Mouse (Mus musculus): ENCODE measurements at regions not wholly inside any gene's neighbourhood (a gene's known extent, or its start where the extent isn't known, plus 50 kb on each side); places are given as distances from the start of the nearest gene placed in this dataset.

DNA sequence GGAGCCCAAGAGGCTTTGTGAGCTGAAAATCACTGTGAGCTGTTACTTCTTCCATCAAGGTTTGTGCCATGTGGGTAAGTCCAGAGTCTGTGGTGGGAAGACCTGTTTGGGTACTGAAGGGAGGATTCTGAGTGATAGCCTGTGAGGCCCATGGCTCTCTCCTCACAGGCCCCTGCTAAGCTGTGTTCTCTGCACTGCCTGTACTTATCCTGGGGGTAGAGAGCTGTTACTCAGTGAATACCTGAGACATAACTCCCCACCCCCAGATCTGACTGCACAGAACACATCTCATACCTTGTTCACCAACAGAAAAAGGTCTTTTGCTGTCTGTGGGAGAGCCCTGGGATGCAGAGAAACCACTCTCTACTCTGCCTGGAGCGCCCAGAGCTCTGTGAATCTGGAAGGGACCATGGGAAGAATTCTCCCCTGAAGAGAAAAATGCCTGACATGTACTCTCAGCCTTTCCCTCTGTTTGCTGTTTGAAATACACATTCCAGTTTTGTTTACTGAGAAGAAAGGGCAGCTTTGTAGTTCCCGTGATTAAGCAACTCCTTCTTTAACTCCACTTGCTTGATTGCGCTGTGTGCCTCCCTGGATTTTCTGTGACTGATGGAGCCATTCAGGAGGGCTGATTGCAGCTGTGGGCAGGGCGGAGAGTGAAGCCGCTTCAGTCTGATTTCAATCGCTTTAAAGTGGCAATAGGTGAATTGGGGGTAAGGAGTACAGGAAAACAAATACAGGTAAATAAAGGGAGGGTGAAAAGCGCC is 460.3 kb upstream of the Cdh4 start:
- Histone ChIP-seq H3K27ac (no peak overlapping the region), H3K9me3 (no peaks in the 10 kb centered on the region), H3K27me3 (replicated peaks) (no peaks in the 10 kb centered on the region), H3K4me3 (no peak overlapping the region), H3K9ac (no peak overlapping the region), H3K4me2 (replicated peaks) (no peak overlapping the region), H3K4me1 (no peaks in the 10 kb centered on the region), H3K36me3 (no peaks in the 10 kb centered on the region)
- ATAC-seq (ENCODE audit: low FRiP score, low read depth), result no peak
- 24% methylated on average over 7 of the region's 7 CpGs for WGBS

DNA sequence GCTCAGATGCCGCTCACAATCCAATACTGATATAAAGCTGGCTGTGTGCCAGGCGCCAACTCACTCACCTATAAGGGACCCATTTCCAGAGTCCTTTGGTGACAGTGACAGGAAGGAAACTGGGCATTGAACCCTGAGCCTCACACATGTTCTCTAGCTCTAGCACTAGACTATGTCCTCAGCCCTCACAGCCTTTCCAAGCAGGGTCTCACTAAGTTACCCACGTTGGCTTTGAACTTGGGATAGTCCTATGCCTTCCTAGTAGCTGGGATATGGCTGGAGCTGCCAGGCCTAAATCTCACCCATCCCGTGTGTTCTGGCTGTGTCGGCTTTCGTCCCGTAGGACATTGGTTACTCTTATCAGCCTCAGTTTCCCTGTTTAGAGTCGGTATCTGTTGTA is 458.4 kb upstream of the Cdh4 start:
- Histone ChIP-seq H3K4me3 (no peak overlapping the region), H3K27ac (no peak overlapping the region)
- 90% methylated on average over 8 of the region's 8 CpGs for WGBS

GRCm38 (mm10) chr2:178987935-178988334 is 454.3 kb upstream of the Cdh4 start:
- Histone ChIP-seq H3K9me3 (no peaks in the 10 kb centered on the region), H3K4me3 (no peak overlapping the region), H3K9ac (no peak overlapping the region), H3K36me3 (no peaks in the 10 kb centered on the region), H3K27me3 (replicated peaks) (no peaks in the 10 kb centered on the region), H3K27ac (no peak overlapping the region), H3K4me2 (replicated peaks) (no peak overlapping the region), H3K4me1 (0 out of 2 replicates have a peak, but pooled peaks cover 4% of the 10 kb centered on the region)
- WGBS, result 67% methylated on average over 10 of the region's 10 CpGs
- no peak for ATAC-seq (ENCODE audit: low FRiP score, low read depth)

More for the DNA sequence above, 458.4 kb upstream of the Cdh4 start:
- H3K36me3 ChIP-seq, result no peaks in the 10 kb centered on the region
- H3K9ac ChIP-seq, result no peak overlapping the region
- no peaks in the 10 kb centered on the region for H3K27me3 ChIP-seq (replicated peaks)
- H3K9me3 ChIP-seq, result no peaks in the 10 kb centered on the region
- H3K4me2 ChIP-seq (replicated peaks), result no peak overlapping the region
- no peaks in the 10 kb centered on the region for H3K4me1 ChIP-seq
- ATAC-seq (ENCODE audit: low FRiP score, low read depth), result no peak

- ATAC-seq (ENCODE audit: low FRiP score, low read depth), result no peak
- Histone ChIP-seq H3K9me3 (no peaks in the 10 kb centered on the region), H3K27me3 (replicated peaks) (no peaks in the 10 kb centered on the region), H3K4me2 (replicated peaks) (no peak overlapping the region), H3K27ac (no peak overlapping the region), H3K9ac (no peak overlapping the region), H3K4me1 (0 out of 2 replicates have a peak, but pooled peaks cover 4% of the 10 kb centered on the region), H3K36me3 (no peaks in the 10 kb centered on the region), H3K4me3 (no peak overlapping the region)
- 86% methylated on average over 7 of the region's 7 CpGs for WGBS
Observed at GRCm38 (mm10) chr2:178989291-178989690, 452.9 kb upstream of the Cdh4 start.

GRCm38 (mm10) chr2:178989784-178990183 is 452.4 kb upstream of the Cdh4 start:
- Histone ChIP-seq H3K9ac (no peak overlapping the region), H3K4me3 (no peak overlapping the region), H3K27ac (no peak overlapping the region), H3K36me3 (no peaks in the 10 kb centered on the region), H3K27me3 (replicated peaks) (no peaks in the 10 kb centered on the region), H3K4me1 (0 out of 2 replicates have a peak, but pooled peaks cover 4% of the 10 kb centered on the region), H3K4me2 (replicated peaks) (no peak overlapping the region), H3K9me3 (no peaks in the 10 kb centered on the region)
- no peak for ATAC-seq (ENCODE audit: low FRiP score, low read depth)
- 79% methylated on average over 1 of the region's 1 CpGs for WGBS

DNA sequence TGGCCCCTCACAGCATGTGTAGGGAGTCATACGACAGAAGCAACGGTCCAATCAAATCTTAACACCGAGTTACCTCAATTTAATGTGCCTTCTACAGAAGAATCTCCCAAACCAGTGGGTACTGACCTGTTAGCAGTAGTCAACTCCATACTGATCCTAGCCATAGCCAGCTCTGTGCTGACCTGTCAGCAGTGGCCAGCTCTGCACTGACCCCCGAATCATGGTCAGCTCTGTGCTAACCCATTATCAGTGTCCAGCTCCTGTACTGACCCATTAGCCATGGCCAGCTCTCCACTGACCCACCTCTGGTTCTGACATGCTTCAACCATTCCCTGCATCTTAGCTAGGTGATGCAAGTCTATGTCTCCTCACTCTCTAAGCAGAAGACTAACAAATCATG is 451.3 kb upstream of the Cdh4 start:
- Histone ChIP-seq H3K27ac (no peak overlapping the region), H3K36me3 (no peaks in the 10 kb centered on the region), H3K9ac (no peak overlapping the region), H3K9me3 (no peaks in the 10 kb centered on the region), H3K4me2 (replicated peaks) (no peak overlapping the region), H3K27me3 (replicated peaks) (no peaks in the 10 kb centered on the region), H3K4me3 (no peak overlapping the region), H3K4me1 (0 out of 2 replicates have a peak, but pooled peaks cover 4% of the 10 kb centered on the region)
- 82% methylated on average over 4 of the region's 4 CpGs for WGBS
- no peak for ATAC-seq (ENCODE audit: low FRiP score, low read depth)

GRCm38 (mm10) chr2:178992334-178993116 is 449.7 kb upstream of the Cdh4 start:
- Histone ChIP-seq H3K4me3 (no peak overlapping the region), H3K36me3 (no peaks in the 10 kb centered on the region), H3K9ac (no peak overlapping the region), H3K27me3 (replicated peaks) (no peaks in the 10 kb centered on the region), H3K4me2 (replicated peaks) (no peak overlapping the region), H3K4me1 (0 out of 2 replicates have a peak, but pooled peaks cover 4% of the 10 kb centered on the region), H3K27ac (no peak overlapping the region), H3K9me3 (no peaks in the 10 kb centered on the region)
- ATAC-seq (ENCODE audit: low FRiP score, low read depth), result no peak
- 60% methylated on average over 8 of the region's 8 CpGs for WGBS

DNA sequence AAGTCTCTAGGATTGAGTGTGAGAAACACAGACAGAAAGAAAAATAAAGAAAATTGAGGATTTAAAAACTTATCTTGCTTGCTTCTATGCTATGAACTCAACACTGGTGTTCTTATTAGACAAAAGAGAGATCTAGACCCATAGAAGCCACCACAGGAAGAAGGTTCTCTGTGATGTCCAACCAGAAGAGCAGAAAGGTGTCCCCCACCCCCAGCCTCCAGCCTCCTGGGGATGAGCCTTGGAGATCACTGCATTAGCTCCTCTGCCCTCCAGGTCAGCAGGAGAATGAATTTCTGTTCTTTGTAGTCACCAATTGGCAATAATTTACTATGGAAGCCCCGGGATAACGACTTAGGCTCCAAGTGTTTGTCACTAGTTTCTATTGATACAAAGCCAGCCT is 444.3 kb upstream of the Cdh4 start:
- no peak overlapping the region for H3K4me3 ChIP-seq
- no peaks in the 10 kb centered on the region for H3K36me3 ChIP-seq
- no peaks in the 10 kb centered on the region; the same call in 1 of the 2 replicates for H3K4me1 ChIP-seq
- no peaks in the 10 kb centered on the region for H3K27me3 ChIP-seq (replicated peaks)
- no peaks in the 10 kb centered on the region for H3K9me3 ChIP-seq
- 41% methylated on average over 2 of the region's 2 CpGs for WGBS
- no peak overlapping the region for H3K9ac ChIP-seq
- H3K27ac ChIP-seq, result no peak overlapping the region
- H3K4me2 ChIP-seq (replicated peaks), result no peak overlapping the region
- no peak for ATAC-seq (ENCODE audit: low FRiP score, low read depth)

DNA sequence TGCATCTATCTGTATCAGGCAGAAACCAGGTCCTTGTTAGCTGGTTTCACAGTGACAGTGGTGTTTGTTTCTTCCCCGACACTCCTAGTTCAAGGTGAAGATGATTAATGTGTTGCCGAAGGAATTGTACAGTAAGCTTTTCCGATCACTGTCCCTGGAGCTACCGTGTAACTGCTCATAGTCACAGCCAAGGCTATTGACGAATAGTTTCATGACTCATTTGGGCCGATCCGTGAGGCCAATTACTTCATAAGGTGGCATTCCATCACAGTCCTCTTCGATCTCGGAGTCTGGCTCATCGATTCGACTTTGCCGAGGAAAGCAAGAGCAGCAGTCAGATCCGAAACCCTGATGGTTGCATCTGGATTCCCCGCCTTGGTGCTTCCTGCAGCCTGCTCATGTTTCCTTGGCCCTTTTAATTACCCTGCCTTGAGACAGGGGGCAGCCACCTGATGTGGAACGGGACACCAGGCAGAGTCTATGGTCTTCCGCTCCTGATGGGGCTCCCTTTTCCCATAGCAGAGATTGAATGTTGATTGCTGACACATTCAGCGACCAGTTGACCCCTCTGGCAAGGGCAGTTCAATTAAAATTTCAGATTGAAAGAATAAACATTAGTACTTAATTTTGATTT is 441.7 kb upstream of the Cdh4 start:
- Histone ChIP-seq H3K4me3 (no peak overlapping the region), H3K27ac (no peak overlapping the region), H3K27me3 (replicated peaks) (no peaks in the 10 kb centered on the region), H3K4me1 (no peaks in the 10 kb centered on the region; the same call in 1 of the 2 replicates), H3K9me3 (no peaks in the 10 kb centered on the region), H3K4me2 (replicated peaks) (no peak overlapping the region), H3K9ac (no peak overlapping the region), H3K36me3 (no peaks in the 10 kb centered on the region)
- no peak for ATAC-seq (ENCODE audit: low FRiP score, low read depth)
- WGBS, result 73% methylated on average over 17 of the region's 17 CpGs

DNA sequence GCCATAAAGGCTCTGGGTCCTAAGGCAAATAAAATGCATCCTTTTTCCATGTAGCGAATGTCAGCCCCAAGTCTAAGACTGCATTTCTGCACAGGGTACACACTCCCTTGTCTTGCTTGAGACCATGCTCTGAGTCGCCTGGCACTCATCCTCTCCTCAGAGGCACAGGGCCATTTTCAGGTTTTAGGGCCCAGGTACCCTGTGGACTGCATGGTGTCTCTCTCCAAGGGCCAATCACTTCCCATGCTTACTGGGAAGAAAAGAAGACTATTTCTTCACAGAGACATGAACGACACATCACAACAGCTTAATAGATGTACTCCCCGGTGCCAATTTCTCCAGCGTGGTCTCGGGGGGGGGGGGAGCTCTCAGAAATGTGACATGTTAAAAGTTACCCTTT is 434.5 kb upstream of the Cdh4 start:
- H3K27ac ChIP-seq, result no peak overlapping the region
- H3K9ac ChIP-seq, result no peak overlapping the region
- no peaks in the 10 kb centered on the region for H3K27me3 ChIP-seq (replicated peaks)
- WGBS, result 77% methylated on average over 6 of the region's 6 CpGs
- H3K36me3 ChIP-seq, result no peaks in the 10 kb centered on the region
- no peaks in the 10 kb centered on the region for H3K9me3 ChIP-seq
- H3K4me2 ChIP-seq (replicated peaks), result no peak overlapping the region
- H3K4me1 ChIP-seq, result no peaks in the 10 kb centered on the region
- ATAC-seq (ENCODE audit: low FRiP score, low read depth), result no peak
- no peak overlapping the region for H3K4me3 ChIP-seq

GRCm38 (mm10) chr2:179013891-179014593 is 428.2 kb upstream of the Cdh4 start:
- ATAC-seq (ENCODE audit: low FRiP score, low read depth), result no peak
- Histone ChIP-seq H3K9me3 (no peaks in the 10 kb centered on the region), H3K36me3 (no peaks in the 10 kb centered on the region), H3K4me3 (no peak overlapping the region), H3K27me3 (replicated peaks) (no peaks in the 10 kb centered on the region), H3K9ac (no peak overlapping the region), H3K27ac (no peak overlapping the region), H3K4me1 (no peaks in the 10 kb centered on the region), H3K4me2 (replicated peaks) (no peak overlapping the region)
- WGBS, result 79% methylated on average over 6 of the region's 6 CpGs

- no peaks in the 10 kb centered on the region for H3K9me3 ChIP-seq
- no peak overlapping the region for H3K4me2 ChIP-seq (replicated peaks)
- no peak overlapping the region for H3K4me3 ChIP-seq
- H3K9ac ChIP-seq, result no peak overlapping the region
- H3K27me3 ChIP-seq (replicated peaks), result no peaks in the 10 kb centered on the region
- no peaks in the 10 kb centered on the region for H3K36me3 ChIP-seq
- ATAC-seq (ENCODE audit: low FRiP score, low read depth), result no peak
- H3K27ac ChIP-seq, result no peak overlapping the region
- 67% methylated on average over 5 of the region's 5 CpGs for WGBS
- H3K4me1 ChIP-seq, result no peaks in the 10 kb centered on the region
Observed at GRCm38 (mm10) chr2:179022675-179023194, 419.5 kb upstream of the Cdh4 start.
